Mouse (Mus musculus): Measurements from ENCODE around the gene Rxfp4. TPM values are rescaled to one million over a fixed set of nuclear protein-coding genes. Genes with fewer than 3 reads are reported as not detected.

Rxfp4 gene
- total RNA-seq (2023), result under 1 TPM in 1 of 2 experiments, not detected in 1; 0.28 TPM

GRCm38 (mm10) chr3:88652846-88653515, at the start of gene Rxfp4:
Gene Rxfp4, minus strand, starts transcription at chr3:88653142.

GRCm38 (mm10) chr3:88684980-88685941, 32.3 kb upstream of the Rxfp4 start, which contains the start of gene Khdc4:
Gene Khdc4, plus strand, starts transcription at chr3:88685803.

GRCm38 (mm10) chr3:88605666-88606065, 47.3 kb downstream of the Rxfp4 start, which contains the start of gene Arhgef2:
Gene Arhgef2, plus strand, starts transcription at chr3:88605966.

Other genes with a start within 250 kb of the Rxfp4 start
- 10 to 100 TPM; 59.0 to 65.4 TPM for gene Pmf1, start 242.8 kb downstream of the Rxfp4 start, total RNA-seq (2023)
- gene Slc25a44, start 228.0 kb downstream of the Rxfp4 start, total RNA-seq (2023), result 10 to 100 TPM; 16.1 to 16.3 TPM
- 100 to 1,000 TPM; 296 to 331 TPM for gene Sema4a, start 192.0 kb downstream of the Rxfp4 start, total RNA-seq (2023)
- 10 to 100 TPM; 17.1 to 26.2 TPM for gene Lmna, start 143.2 kb downstream of the Rxfp4 start, total RNA-seq (2023)
- gene Mex3a, start 120.7 kb downstream of the Rxfp4 start, total RNA-seq (2023), result under 1 TPM; 0.20 to 0.33 TPM
- gene Rab25, start 104.8 kb downstream of the Rxfp4 start, total RNA-seq (2023), result not detected
- gene Lamtor2, start 100.1 kb downstream of the Rxfp4 start, total RNA-seq (2023), result 10 to 100 TPM; 74.0 to 89.2 TPM
- 10 to 100 TPM; 20.0 to 20.2 TPM for gene Ubqln4, start 99.4 kb downstream of the Rxfp4 start, total RNA-seq (2023)
- gene Ssr2, start 77.3 kb downstream of the Rxfp4 start, total RNA-seq (2023), result 10 to 100 TPM; 77.9 to 78.3 TPM
- 100 to 1,000 TPM; 201 to 231 TPM for gene Arhgef2, start 47.2 kb downstream of the Rxfp4 start, total RNA-seq (2023)
- 10 to 100 TPM; 64.7 to 80.3 TPM for gene Khdc4, start 32.7 kb upstream of the Rxfp4 start, total RNA-seq (2023)
- 10 to 100 TPM; 41.5 to 50.4 TPM for gene Rit1, start 63.7 kb upstream of the Rxfp4 start, total RNA-seq (2023)
- under 1 TPM; 0.79 to 0.83 TPM for gene Syt11, start 122.0 kb upstream of the Rxfp4 start, total RNA-seq (2023)
- 10 to 100 TPM; 29.8 to 31.2 TPM for gene Gon4l, start 182.1 kb upstream of the Rxfp4 start, total RNA-seq (2023)

All from neutrophil, adult 83 days (primary cell).